Mouse (Mus musculus): ENCODE data around the gene 1700001C02Rik. TPM values are rescaled to one million over a fixed set of nuclear protein-coding genes. Genes with fewer than 3 reads are reported as not detected.
A peak's percentile ranks its signal among the peaks of the same experiment; 100 is the strongest.

The 1700001C02Rik gene
- total RNA-seq, 1 experiment from 2014 or later = not detected

GRCm38 (mm10) chr5:30490215-30490614 lies 24.4 kb downstream of the 1700001C02Rik start:
- no peak for ATAC-seq (replicated peaks; ENCODE audit: insufficient number of reproducible peaks, low FRiP score, low TSS enrichment, poor library complexity, severe bottlenecking)

DNA sequence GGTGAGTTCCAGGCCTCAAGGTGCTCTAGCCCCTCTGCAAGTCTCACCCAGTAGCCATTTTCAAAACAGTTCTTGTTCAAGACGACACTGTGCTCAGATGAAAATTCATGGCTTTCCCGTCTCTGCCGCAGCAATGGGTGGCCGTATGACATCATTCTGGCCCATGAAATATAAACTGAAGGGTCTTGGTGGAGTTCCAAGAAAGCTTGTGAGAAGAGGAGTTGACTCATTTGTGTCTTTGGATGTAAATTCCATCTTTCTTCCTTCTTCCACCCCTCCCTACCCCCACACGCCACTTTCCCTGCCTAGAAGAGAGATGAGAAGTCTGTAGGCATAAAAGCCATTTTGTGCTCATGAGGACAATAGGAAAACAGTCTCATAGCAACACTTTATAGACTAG lies 25.0 kb downstream of the 1700001C02Rik start:
- no peak for ATAC-seq (replicated peaks; ENCODE audit: insufficient number of reproducible peaks, low FRiP score, low TSS enrichment, poor library complexity, severe bottlenecking)

DNA sequence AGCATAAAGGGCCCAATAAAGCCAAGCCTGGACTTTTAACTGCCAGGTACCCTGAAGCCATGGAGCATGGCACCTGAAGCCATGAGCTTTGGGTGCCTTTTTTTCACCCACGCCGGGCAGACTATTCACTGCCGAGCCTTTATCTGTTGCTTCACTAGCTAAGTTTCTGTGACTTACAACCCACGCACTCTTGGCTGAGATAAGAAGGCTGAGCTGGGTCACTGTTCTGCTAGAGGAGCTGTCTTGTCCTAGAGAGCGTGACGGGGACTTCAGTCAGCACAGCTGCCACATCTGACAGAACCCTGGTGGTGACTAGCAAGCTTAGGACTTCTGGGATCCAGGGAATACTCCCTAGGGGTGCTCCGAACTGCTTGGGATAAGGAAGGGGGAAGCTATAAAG lies 27.9 kb downstream of the 1700001C02Rik start:
- no peak for ATAC-seq (replicated peaks; ENCODE audit: insufficient number of reproducible peaks, low FRiP score, low TSS enrichment, poor library complexity, severe bottlenecking)

DNA sequence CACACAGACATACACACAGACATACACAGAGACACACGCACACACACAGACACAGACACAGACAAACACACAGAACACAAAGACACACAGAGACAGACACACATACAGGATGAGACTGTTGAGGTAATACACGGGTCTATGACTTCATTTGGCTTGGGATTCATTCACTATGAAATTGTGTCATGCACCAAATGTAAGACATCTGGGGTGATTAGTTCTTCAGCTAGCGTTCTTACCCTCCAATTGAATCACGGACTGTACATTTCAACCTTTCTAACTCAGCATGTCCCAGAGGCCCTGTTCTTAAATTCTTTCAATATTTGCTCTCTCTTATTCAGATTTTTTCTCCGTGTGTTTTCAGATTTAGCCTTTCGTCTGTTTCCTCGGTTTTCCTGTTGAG lies 28.8 kb downstream of the 1700001C02Rik start:
- ATAC-seq (replicated peaks; ENCODE audit: insufficient number of reproducible peaks, low FRiP score, low TSS enrichment, poor library complexity, severe bottlenecking) = no peak

DNA sequence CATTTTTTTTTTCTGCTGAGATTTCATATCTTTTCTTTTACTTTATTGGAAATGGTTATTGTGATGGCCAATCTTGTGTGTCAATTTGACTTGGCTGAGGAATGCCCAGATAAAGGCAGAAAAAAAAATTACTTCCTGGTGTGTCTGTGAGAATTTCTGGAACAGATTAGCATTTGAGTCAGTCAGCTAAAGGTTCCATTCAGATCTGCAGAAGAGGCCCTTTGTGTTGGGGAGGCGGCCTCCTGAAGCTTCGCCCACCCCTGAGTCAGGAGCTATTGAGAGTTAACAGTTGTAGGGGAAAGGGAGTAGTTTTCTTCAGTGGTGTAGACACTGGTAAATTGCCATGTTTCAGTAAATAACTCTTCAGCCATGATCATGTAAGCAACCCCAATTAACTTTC lies 29.4 kb downstream of the 1700001C02Rik start:
- no peak for ATAC-seq (replicated peaks; ENCODE audit: insufficient number of reproducible peaks, low FRiP score, low TSS enrichment, poor library complexity, severe bottlenecking)

DNA sequence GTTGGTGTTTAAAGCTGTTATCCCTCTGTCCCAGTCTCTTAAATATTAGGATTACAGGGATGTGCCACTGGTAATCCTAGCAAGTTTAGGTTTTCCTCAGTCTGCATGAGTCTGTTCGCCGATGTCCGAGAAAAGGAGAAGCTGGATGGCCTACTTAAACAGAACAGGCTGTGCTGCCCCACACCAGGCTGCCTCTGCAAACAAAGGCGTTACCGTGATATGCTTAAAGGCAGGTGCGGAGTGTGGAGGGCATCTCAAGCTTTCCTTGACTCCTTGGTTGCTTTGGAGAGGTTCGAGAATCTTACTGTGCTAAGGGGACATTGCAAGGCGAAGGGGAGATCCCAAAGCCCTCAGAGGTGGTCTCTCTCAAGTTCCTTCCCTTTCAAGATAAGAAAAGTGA lies 31.0 kb downstream of the 1700001C02Rik start:
- no peak for ATAC-seq (replicated peaks; ENCODE audit: insufficient number of reproducible peaks, low FRiP score, low TSS enrichment, poor library complexity, severe bottlenecking)

- ATAC-seq (replicated peaks; ENCODE audit: insufficient number of reproducible peaks, low FRiP score, low TSS enrichment, poor library complexity, severe bottlenecking) = no peak
These were observed 31.5 kb downstream of the 1700001C02Rik start for GRCm38 (mm10) chr5:30497299-30497698.

GRCm38 (mm10) chr5:30513111-30513510 lies 47.3 kb downstream of the 1700001C02Rik start:
- no peak for ATAC-seq (replicated peaks; ENCODE audit: insufficient number of reproducible peaks, low FRiP score, low TSS enrichment, poor library complexity, severe bottlenecking)

DNA sequence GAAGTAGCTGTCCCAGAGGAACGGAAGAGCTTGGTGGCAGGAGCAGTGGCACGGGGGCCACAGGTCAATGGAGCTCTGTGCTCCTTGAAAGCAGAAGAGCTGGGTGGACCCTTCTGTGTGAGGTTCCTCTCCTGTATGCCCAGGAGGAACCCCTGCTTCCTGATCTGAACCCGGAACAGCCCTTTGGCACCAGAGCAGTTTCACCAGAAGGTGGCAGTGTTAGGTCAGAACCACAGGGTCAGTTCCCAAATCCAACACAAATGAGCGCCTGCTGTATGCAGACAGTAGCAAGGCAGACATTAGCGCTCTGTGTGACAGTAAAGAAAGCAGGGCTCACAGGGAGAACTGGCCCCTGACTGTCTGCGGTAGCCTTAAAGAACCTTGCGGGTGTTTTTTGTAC lies 50.5 kb downstream of the 1700001C02Rik start:
- ATAC-seq (replicated peaks; ENCODE audit: insufficient number of reproducible peaks, low FRiP score, low TSS enrichment, poor library complexity, severe bottlenecking) = peak; percentile 69

DNA sequence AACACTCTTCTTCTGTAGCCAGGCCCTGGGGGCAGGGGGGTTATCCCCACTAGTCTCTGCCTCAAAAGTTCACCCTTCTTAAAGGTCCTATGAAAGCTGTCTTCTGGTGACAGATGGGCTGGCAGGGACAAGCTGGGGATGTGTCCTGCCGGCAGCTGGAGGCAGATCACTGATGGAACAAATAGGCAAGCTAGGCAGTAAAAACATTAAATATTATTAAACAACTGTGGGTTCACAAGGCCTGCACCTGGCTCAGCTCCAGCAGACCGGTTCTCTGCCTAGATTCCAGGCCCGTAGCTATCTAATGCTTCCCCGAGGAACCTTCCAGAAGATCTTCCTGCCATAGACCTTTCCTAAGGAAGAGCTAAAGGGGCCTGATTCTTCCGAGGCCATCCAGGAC lies 52.3 kb downstream of the 1700001C02Rik start:
- ATAC-seq (replicated peaks; ENCODE audit: insufficient number of reproducible peaks, low FRiP score, low TSS enrichment, poor library complexity, severe bottlenecking) = no peak

- no peak for ATAC-seq (replicated peaks; ENCODE audit: insufficient number of reproducible peaks, low FRiP score, low TSS enrichment, poor library complexity, severe bottlenecking)
These were observed 52.7 kb downstream of the 1700001C02Rik start for GRCm38 (mm10) chr5:30518547-30518946.

DNA sequence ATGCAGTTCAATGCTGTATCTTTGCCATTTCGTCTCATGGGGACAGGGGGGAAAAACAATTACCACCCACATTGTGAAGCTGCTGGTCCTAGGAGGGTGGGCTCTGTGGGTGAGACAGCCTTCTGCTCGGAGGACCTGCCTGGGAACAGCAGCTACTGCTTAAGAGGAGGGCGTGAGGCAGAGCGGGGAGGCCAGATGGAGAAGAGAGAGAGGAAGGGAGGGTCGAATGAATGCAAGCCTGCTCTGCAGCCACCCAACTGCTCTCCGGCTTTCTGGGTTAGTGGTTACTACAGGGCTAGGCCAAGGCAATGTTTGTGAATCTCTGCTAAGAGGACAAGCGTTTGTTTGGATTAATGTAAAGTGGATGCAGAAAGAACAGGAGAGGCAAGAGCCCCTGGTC lies 53.6 kb downstream of the 1700001C02Rik start:
- no peak for ATAC-seq (replicated peaks; ENCODE audit: insufficient number of reproducible peaks, low FRiP score, low TSS enrichment, poor library complexity, severe bottlenecking)

GRCm38 (mm10) chr5:30520214-30520732 lies 54.4 kb downstream of the 1700001C02Rik start:
- ATAC-seq (replicated peaks; ENCODE audit: insufficient number of reproducible peaks, low FRiP score, low TSS enrichment, poor library complexity, severe bottlenecking) = no peak

DNA sequence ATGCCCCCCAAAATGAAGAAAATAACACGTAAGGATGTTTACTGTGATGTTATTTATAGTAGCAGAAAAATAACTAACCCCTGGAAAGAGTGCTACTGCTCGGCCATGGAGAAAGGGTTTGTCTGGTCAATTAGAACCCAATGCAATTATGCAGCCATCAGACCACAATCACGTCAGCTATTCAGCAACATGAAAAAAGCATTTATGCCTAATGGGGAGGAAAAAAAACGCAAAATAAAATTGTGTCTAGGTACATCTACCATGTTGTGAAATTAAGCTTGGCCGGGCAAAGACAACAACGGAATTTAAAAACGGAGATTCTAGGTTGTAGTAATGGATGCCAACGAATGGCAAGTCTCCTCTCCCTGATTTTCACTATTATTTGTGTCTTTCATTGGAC lies 56.6 kb downstream of the 1700001C02Rik start:
- no peak for ATAC-seq (replicated peaks; ENCODE audit: insufficient number of reproducible peaks, low FRiP score, low TSS enrichment, poor library complexity, severe bottlenecking)

DNA sequence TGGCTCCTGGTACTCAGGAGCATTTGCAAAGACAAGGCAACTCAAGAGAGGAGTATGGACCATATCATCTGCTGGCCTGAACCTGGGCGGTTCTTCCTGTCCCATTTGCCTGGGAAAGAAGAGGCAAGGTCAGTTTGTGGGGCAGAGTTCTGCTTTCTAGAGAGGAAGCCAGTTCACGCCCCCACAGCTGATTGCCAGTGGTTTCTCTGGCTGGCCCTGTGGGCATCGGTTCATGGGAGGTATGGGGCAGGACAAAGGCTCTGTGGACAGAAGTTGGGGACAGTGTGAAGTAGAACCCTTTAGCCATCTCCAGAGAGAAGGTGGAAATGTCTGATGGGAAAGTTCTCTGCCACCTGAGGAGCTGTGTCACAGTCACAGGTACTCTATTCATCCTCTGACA lies 57.3 kb downstream of the 1700001C02Rik start:
- ATAC-seq (replicated peaks; ENCODE audit: insufficient number of reproducible peaks, low FRiP score, low TSS enrichment, poor library complexity, severe bottlenecking) = no peak

DNA sequence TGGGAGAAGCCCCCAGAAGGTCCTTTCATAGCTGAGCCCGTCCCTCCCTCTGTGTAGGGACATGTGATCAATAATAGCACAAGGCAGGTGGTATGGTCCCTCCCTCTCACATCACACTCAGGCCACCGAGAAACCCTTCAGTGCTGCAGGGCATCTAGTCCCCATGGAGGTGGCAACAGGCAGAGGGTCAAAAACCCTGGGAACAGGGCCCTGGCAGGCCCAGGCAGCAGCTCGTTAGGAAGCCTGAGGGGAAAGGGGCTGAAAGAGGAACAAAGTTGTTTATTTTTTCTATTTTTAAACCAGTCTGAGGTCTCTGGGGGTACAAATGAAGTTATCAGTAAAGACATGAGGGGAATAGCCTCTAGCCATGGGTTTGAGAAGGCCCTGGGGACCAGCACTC lies 58.4 kb downstream of the 1700001C02Rik start:
- ATAC-seq (replicated peaks; ENCODE audit: insufficient number of reproducible peaks, low FRiP score, low TSS enrichment, poor library complexity, severe bottlenecking) = no peak

GRCm38 (mm10) chr5:30525920-30526836 lies 60.3 kb downstream of the 1700001C02Rik start:
- ATAC-seq (replicated peaks; ENCODE audit: insufficient number of reproducible peaks, low FRiP score, low TSS enrichment, poor library complexity, severe bottlenecking) = no peak

DNA sequence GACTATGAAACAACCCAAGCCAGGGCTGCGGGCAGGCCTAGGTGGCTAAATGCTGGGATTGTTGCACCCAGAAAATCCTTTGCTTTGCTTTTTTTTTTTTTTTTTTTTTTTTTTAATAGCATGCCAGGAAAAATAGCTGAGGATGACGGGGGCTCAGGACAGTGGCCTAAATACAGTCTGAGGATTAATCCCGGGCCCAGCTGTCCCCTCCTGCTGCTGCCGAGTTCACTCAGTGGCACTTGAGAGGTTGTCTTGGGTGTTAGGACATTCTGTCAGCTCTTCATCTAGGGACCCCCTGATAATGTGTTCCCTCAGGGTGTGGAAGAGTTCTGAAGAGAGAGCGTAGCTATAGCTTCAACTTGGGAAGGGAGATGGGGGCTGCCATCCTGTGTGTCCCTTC lies 61.3 kb downstream of the 1700001C02Rik start:
- ATAC-seq (replicated peaks; ENCODE audit: insufficient number of reproducible peaks, low FRiP score, low TSS enrichment, poor library complexity, severe bottlenecking) = no peak

GRCm38 (mm10) chr5:30528906-30529305 lies 63.1 kb downstream of the 1700001C02Rik start:
- no peak for ATAC-seq (replicated peaks; ENCODE audit: insufficient number of reproducible peaks, low FRiP score, low TSS enrichment, poor library complexity, severe bottlenecking)

All from monocyte, adult 5-6 weeks (primary cell).